Mouse (Mus musculus) retina, postnatal 7 days (tissue): ENCODE results near the gene Fam124b.

Source experiments
- DNase-seq: peaks from one replicate; pipeline ENCODE4 v3.0.0-alpha.2; 2012; ENCODE audit warnings: low read depth, low spot score

Fam124b gene

GRCm38 (mm10) chr1:80218268-80218667, at the start of gene Fam124b:
TSS of gene Fam124b (minus strand) at chr1:80218473.
- no peak for DNase-seq

GRCm38 (mm10) chr1:80260443-80260842, 42.2 kb upstream of the Fam124b start:
- DNase-seq: no peak

DNA sequence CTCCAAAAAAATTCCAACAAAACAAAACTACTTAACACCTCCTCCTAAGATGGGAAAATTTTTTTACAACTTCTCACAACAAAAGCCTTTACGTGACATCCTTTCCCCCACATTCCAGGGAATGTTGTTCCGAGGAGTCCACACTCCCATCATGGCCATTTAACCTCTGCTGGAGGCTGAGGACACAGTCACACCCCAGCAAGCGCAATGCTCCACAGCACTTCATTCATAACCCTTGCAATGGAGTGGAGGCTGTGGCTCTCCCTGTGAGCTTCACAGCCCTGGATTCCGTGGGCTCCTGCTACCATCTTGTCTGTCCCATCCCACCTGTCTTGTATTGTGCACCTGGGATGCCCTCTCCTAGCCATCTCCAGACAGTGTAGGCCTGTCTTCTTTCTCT, 40.4 kb upstream of the Fam124b start:
- DNase-seq: no peak

GRCm38 (mm10) chr1:80253309-80253708, 35.0 kb upstream of the Fam124b start:
- no peak for DNase-seq

- no peak for DNase-seq
These were observed 32.0 kb upstream of the Fam124b start for GRCm38 (mm10) chr1:80250247-80250646.

GRCm38 (mm10) chr1:80247131-80247530, 28.9 kb upstream of the Fam124b start:
- DNase-seq: no peak

GRCm38 (mm10) chr1:80244123-80244522, 25.9 kb upstream of the Fam124b start:
- no peak for DNase-seq

- DNase-seq: no peak
These were observed 23.3 kb upstream of the Fam124b start for GRCm38 (mm10) chr1:80241579-80241978.

DNA sequence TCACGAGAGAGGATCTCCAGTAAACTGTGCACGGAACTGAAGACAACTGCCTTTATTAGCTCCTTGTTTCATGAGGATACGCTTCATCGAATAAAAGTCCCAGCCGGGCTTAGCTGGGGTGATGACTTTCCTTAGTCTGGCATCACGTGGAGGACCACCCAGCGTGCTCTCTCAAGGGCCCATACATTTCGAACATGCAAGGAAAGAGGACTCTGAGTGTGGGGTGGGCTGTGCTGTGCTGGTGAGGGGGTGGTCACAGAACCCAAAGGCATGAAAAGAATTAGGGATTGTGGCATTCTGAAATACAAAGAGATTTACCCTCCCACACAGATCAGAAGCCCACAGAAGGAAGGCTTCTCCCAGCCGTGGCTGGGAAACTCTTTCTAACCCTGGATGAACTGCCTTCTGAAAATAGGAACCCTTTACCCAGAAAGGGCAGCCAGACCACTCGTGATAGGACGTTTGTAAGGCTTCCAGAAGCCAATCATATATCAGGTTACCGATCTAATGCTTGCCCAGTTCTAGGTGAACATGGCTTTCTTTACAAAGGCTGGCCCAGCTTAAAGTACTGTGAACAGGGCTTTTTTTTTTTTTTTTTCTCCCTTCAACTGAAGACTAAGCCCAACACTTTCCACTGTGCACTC, 21.9 kb upstream of the Fam124b start:
- DNase-seq: no peak

GRCm38 (mm10) chr1:80239481-80239880, 21.2 kb upstream of the Fam124b start:
- DNase-seq: no peak

- no peak for DNase-seq
These were observed 18.9 kb upstream of the Fam124b start for GRCm38 (mm10) chr1:80236951-80237702.

DNA sequence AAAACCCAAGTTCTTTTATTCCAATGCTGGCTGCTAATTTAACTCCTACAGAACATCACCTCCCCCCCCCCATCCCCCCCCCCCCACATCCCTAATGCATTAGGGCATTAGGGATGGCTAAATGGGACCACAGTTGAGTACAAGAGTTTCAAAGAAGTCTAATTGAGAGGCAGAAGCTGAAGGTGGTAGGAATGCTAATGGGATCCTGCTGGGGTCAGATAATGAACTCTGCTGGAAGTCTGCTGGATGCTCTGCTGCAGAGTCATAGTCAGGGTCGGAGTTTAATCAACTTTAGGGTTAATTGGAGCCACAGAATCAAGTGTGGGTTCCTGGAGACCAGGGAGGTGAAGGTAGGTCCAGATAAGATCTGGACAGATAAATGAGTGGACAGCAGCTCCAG, 17.9 kb upstream of the Fam124b start:
- DNase-seq: no peak

DNA sequence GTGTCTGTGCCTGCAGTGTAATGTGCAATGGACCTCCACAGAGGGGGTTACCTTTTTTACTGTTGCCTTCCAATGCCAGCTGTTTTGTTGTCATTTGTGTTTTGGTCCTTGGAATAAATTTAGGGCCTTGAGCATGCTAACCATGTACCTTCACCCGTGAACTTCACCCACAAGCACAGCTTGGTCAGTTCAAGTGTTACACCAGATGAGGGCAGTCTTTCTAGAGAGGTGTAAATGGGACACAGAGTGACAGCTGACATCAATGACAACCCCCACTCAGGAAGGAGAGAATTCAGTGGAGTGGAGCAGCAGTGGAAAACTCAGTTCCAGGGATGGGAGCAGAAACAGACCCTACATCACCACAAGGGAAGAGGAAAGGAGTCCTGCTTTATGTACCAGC, 12.3 kb upstream of the Fam124b start:
- DNase-seq: no peak

DNA sequence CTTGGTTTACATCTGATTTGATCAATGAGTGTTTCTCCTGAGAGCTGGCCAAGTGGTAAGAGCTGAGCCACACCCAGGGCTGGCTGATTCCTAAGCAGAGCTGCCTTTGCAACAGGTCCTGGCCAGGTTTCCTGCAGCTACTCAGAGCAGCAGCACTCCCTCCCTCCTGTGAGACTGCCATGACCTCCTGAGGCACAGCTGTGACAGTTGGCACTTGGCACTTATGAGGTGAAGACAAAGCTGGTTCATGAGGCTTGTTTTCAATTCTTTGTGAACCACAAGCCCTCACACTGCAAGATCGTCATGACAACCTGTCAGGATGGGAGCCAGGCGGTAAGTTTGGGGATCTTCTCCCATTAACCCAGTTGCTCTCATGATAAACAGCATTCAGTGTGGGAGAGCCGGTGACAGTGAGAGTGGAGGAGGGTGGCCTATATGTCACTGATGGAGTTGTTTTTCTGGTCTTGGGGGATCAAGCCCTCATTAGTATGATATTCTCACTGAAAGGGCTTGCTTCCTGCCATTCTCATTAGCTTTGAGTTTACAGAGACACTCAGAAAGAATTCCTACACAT, 6.7 kb upstream of the Fam124b start:
- DNase-seq: no peak

DNA sequence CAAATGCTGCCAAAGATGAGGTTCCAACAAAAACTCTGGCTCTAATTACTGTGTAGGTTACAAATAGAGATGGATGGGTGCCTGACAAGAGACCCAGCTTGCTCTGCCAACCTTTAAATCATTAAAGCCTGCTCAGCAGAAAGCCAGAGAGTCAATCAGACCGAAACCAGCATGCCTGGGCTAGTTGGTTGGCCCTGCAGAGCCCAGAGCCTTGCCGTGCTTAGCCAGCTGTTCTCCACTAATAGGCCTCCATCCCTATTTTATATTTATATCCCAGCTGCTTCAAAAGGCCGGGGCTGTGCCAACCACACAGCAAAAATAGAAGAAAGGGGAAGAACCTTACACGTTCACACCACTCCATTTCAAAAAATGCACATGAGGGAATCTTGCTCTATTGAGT, 2.9 kb upstream of the Fam124b start:
- DNase-seq: no peak

- DNase-seq: no peak
These were observed 4.4 kb downstream of the Fam124b start for GRCm38 (mm10) chr1:80213826-80214225.

- DNase-seq: no peak
These were observed 5.1 kb downstream of the Fam124b start for GRCm38 (mm10) chr1:80213146-80213545.

DNA sequence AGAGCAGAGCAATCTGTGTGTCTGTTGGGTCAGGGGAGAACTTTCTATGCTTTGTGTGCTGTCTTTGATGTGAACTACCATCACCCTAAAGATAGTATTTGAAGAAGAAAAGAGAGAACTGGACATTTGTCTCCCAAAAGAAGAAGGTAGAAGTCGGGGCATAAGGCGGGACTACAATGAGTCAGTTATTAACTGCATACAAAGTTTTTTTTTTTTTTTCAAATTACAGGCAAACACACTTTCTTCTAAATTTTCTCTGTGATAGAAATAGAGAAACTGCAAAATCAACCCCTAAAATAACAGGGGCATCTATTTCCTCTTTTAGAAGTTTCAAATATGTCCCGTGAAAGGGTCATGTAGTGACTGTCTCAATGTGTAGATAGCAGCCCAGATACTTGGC, 16.0 kb downstream of the Fam124b start:
- no peak for DNase-seq

DNA sequence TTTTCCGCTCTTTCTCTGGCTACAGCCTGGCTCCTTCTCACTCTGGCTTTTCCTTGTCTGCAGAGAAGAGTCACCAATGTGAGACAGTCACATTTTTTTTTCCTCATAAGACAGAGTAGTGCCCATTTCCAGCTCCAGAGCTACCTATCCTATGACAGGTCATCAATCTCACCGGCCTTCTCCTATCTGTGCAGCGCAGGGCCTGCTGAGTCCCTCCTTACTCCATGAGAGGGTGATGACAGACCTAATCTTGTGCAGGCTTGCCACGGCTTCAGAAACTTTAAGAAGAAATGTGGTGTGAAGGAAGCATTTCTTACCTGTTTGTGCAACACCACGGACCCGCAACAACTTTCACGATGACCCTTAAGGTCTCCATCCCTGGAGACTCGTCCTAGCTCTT, 25.4 kb downstream of the Fam124b start:
- no peak for DNase-seq

DNA sequence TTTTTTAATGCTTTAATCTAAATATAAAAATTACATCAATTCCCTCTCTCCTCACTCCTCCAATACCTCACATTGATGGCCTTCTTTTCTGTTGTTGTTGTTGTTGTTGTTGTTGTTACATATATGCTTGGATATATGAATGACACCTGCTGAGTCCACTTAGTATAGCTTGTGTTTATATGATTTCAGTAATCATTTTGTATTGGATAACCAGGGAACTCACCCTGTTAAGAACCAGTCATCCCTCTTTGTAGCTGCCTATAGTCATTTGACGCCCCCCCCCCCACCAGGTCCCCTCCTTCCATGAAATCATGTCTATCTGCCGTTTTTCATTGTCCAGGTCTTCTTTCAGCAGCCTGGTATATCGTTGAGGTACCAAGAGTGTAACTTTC, 36.9 kb downstream of the Fam124b start:
- DNase-seq: no peak

GRCm38 (mm10) chr1:80180767-80181413, 37.4 kb downstream of the Fam124b start:
- DNase-seq: peak; percentile 60

DNA sequence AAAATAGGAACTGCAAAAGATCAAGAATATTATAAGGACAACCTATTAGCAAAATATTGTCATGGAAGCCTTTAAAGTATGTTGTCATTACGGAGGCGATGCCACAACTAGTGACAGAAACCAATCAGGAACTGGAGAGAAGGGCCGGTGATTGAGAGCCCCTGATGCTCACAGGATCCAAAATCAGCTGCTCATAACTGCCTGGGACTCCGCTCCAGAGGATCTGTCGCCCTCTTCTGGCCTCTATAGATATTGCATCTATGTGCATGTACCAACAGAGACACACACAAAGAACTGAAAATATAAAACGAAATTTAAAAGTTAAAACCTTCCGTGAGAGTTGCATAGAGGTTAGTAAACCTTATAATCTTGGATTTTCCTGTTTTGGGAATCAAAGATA, 38.1 kb downstream of the Fam124b start:
- no peak for DNase-seq
